Mouse (Mus musculus) heart, embryonic 11.5 days (tissue): Measurements from ENCODE around the gene Galnt3. TPM values are rescaled to one million over a fixed set of nuclear protein-coding genes. Genes with fewer than 3 reads are reported as not detected.

Experiments used
- ATAC-seq: fragments of 200-750 bp; cut with Nextera tagmentation; replicated peaks from 2 replicates; pipeline ENCODE4 v1.8.0; 2017; ENCODE audit warnings: moderate library complexity; ENCODE audit not compliant: insufficient number of reproducible peaks, low FRiP score, low TSS enrichment
- H3K27ac ChIP-seq: fragments of 300-500 bp; sonication (generic); 2 replicates; pipeline ENCODE4 v1.5.1; 2014; ENCODE audit warnings: mild to moderate bottlenecking, low read depth, low read length
- H3K27me3 ChIP-seq: fragments of 300-500 bp; sonication (generic); 2 replicates; pipeline ENCODE4 v1.6.1; 2014; ENCODE audit warnings: mild to moderate bottlenecking, low read length, mixed read lengths; ENCODE audit not compliant: control insufficient read depth, insufficient read depth
- H3K36me3 ChIP-seq: fragments of 300-500 bp; sonication (generic); 2 replicates; pipeline ENCODE4 v1.6.1; 2014; ENCODE audit warnings: mild to moderate bottlenecking, low read length, moderate library complexity, mixed read lengths; ENCODE audit not compliant: control insufficient read depth, insufficient read depth
- H3K4me1 ChIP-seq: fragments of 300-500 bp; sonication (generic); 2 replicates; pipeline ENCODE4 v1.6.1; 2014; ENCODE audit warnings: low read length; ENCODE audit not compliant: control insufficient read depth, insufficient read depth
- H3K4me2 ChIP-seq: fragments of 300-500 bp; sonication (generic); 2 replicates; pipeline ENCODE4 v1.6.1; 2014; ENCODE audit warnings: mild to moderate bottlenecking, moderate library complexity
- H3K4me3 ChIP-seq: fragments of 300-500 bp; sonication (generic); 2 replicates; pipeline ENCODE4 v1.5.1; 2014; ENCODE audit warnings: low read depth, low read length
- H3K9ac ChIP-seq: fragments of 300-500 bp; sonication (generic); 2 replicates; pipeline ENCODE4 v1.6.1; 2014; ENCODE audit warnings: mild to moderate bottlenecking, low read depth, low read length, moderate library complexity
- H3K9me3 ChIP-seq: fragments of 300-500 bp; sonication (generic); replicated peaks from 2 replicates; pipeline ENCODE4 v1.6.1; 2016; ENCODE audit warnings: low read length; ENCODE audit not compliant: control insufficient read depth
- WGBS: fragments of 180-500 bp; shearing (Covaris S2); extraction: QIAGEN DNeasy Blood & Tissue Kit; methylation state at CpG from one replicate; pipeline ENCODE4 v1.1.7; 2014; ENCODE audit not compliant: insufficient replicate concordance; 5-methylcytosine and 5-hydroxymethylcytosine counted together
- polyA plus RNA-seq: library from polyadenylated mRNA; unstranded; fragments of >200 nt; fragmentation: Nextera tagmentation; extraction: Ambion mirVana; gene quantifications from 2 replicates; pipeline ENCODE4 v1.2.1, GENCODE M21; 2014

Galnt3 gene
- polyA plus RNA-seq, 1 experiment from 2014 or later, result 0.49 TPM

DNA sequence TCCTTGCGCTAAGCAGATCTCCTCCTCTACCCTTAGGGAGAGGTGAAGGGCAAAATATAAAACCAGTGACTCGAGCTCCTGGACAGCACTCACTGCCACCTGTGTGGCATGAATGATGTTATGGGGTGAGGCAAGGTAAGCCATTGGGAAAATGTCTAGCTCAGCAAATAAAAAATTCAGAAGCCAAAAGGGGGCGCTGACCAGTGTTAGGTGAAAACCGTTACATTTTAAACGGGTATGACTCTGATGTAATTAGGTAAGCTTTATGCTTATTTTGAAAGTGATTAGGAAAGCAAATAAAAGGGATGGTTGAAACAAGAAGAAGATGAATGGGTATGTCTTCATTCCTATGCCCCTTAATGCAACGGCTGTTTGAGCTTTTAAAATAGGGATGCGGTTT is 24.6 kb downstream of the Galnt3 start:
- Histone ChIP-seq H3K4me2 (no peak overlapping the region), H3K9ac (no peak overlapping the region), H3K27ac (no peak overlapping the region), H3K36me3 (no peaks in the 10 kb centered on the region), H3K9me3 (no peaks in the 10 kb centered on the region), H3K4me1 (no peaks in the 10 kb centered on the region), H3K27me3 (no peaks in the 10 kb centered on the region), H3K4me3 (no peak overlapping the region)
- WGBS, result 80% methylated on average over 7 of the region's 7 CpGs
- ATAC-seq, result no peak

DNA sequence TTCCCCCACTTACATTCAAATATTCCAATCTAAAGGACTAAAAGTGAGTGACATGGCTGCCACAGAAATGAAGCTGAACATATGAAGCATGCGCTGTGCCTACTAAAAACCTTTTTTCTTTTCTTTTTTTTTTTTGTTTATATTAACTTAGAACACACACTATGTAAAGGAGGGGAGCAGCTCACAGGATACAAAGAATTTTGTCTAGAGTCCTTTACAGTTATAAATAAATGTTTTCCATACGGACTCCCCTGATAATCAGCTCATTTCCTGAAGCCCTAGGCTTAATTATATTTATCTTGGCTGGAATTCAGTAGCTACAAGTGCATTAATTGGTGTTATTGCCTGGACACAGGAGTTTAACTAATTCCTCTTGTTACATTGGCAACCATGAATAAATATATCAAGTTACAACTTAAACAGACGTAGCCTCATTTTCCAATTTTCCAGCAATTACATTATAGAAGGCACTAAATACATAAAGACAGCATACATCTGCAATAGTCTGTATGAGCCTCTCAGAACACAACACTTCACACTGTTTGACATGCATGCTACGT is 30.1 kb downstream of the Galnt3 start:
- Histone ChIP-seq H3K4me1 (no peaks in the 10 kb centered on the region), H3K36me3 (no peaks in the 10 kb centered on the region), H3K4me3 (no peak overlapping the region), H3K9me3 (no peaks in the 10 kb centered on the region), H3K4me2 (no peak overlapping the region), H3K27ac (no peak overlapping the region), H3K9ac (no peak overlapping the region), H3K27me3 (no peaks in the 10 kb centered on the region)
- ATAC-seq, result no peak
- 65% methylated on average over 4 of the region's 4 CpGs for WGBS

DNA sequence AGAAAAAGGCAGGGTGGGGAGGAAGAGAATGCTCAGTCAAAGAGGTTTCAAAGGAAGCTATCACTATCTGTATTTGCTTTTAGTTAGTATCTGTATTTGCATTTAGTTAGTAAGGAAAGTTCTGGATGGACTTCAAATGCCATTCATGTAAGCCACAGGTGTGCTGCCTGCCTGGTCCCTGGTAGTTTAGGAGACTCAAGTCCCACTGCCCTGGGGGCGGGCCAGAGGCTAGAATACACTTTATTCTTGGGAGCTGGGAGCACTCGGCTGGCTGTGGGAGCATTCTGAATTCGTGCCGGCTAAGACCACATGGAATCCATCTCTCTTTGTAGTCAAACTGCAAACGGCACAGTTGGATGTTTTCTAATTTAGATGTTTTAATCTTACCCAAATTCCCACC is 33.5 kb downstream of the Galnt3 start:
- no peak for ATAC-seq
- Histone ChIP-seq H3K9me3 (no peaks in the 10 kb centered on the region), H3K36me3 (no peaks in the 10 kb centered on the region), H3K27ac (no peak overlapping the region), H3K9ac (no peak overlapping the region), H3K27me3 (no peaks in the 10 kb centered on the region), H3K4me2 (no peak overlapping the region), H3K4me1 (no peaks in the 10 kb centered on the region), H3K4me3 (no peak overlapping the region)
- 50% methylated on average over 5 of the region's 5 CpGs for WGBS

DNA sequence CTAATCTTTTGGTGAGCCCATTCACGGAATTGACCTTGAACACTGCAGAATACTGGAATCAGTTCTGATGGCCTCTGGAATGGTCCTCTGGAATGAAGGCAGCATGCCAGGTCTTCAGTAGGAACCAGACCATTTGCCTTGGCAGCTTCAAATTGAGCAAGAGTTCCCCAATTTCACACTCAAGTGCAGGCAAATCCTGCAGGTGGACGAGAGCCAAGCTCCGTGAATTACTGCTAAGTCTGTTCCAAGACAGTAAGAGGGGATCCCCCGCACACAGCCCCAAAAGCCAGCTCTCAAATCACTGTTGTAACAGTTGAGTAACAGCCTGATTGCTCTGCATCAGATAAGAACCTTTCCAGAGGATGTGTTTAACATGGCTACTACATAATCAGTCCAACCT is 42.9 kb downstream of the Galnt3 start:
- ATAC-seq, result no peak
- Histone ChIP-seq H3K4me1 (no peaks in the 10 kb centered on the region), H3K4me3 (no peak overlapping the region), H3K4me2 (no peak overlapping the region), H3K27ac (no peak overlapping the region), H3K9me3 (no peaks in the 10 kb centered on the region; the same call in 1 of the 2 replicates), H3K36me3 (no peaks in the 10 kb centered on the region), H3K27me3 (no peaks in the 10 kb centered on the region), H3K9ac (no peak overlapping the region)
- WGBS, result 69% methylated on average over 4 of the region's 4 CpGs

DNA sequence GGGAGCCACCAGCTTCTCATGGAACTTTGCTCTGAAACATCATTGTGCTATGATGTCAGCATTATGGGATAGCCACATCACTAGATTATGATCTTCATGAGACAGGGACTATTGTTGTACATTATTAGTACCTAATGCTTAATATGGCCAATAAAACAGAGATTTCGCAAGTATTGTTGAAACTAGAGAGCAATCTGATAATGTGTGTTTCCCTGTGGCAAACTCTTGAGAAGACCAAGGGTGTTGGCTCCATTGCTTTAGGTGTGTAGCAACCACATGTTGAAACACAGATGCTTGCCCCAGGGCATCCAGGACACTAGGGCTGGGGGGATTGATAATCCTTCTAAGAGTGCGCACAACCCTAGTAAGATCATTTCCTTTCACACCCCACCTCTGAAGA is 44.1 kb downstream of the Galnt3 start:
- Histone ChIP-seq H3K27ac (no peak overlapping the region), H3K36me3 (no peaks in the 10 kb centered on the region), H3K9me3 (no peaks in the 10 kb centered on the region; the same call in 1 of the 2 replicates), H3K9ac (no peak overlapping the region), H3K4me1 (no peaks in the 10 kb centered on the region), H3K27me3 (no peaks in the 10 kb centered on the region), H3K4me2 (no peak overlapping the region), H3K4me3 (no peak overlapping the region)
- no peak for ATAC-seq
- 89% methylated on average over 2 of the region's 2 CpGs for WGBS

DNA sequence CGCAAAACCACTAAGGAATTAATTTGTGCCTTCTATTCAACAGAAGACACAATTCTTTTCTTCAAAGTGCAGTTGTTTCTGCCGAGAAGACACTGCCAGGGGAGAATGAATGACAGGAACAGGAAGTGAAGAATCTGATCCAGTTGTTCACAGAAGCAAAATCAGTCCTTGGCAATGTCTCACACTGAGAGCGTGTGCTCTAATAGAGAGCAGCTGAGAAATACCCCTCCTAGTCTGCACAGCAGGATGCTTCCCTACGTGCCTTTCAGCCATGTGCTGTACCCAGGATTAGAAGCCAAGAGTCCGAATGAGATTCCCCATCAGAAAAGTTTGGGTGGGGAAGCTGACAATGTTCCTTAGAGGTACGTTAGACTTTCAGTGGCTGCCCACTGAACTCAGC is 55.3 kb downstream of the Galnt3 start:
- Histone ChIP-seq H3K27ac (no peak overlapping the region), H3K9ac (no peak overlapping the region), H3K4me1 (no peaks in the 10 kb centered on the region), H3K4me3 (no peak overlapping the region), H3K27me3 (no peaks in the 10 kb centered on the region), H3K36me3 (no peaks in the 10 kb centered on the region), H3K9me3 (no peaks in the 10 kb centered on the region), H3K4me2 (no peak overlapping the region)
- no peak for ATAC-seq
- 40% methylated on average over 6 of the region's 6 CpGs for WGBS

DNA sequence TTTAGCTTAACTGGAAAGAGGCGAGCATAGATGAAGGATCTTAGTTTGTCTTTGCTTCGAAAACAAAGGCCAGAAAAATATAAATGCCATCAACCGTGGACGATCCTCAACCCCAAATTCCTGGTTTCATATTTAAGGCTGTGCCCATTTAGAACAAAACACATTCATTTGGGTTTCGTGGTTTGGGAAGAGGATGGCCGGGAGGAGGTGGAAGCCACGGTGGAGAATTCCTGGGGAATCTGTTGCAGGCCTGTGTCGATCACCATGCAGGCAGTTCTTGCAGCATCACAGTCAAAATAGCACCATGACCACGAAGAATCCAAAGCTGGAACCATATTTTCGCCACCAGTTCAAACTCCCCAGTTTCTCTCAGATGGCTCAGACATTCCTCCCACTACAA is 61.5 kb downstream of the Galnt3 start:
- WGBS, result 82% methylated on average over 10 of the region's 10 CpGs

DNA sequence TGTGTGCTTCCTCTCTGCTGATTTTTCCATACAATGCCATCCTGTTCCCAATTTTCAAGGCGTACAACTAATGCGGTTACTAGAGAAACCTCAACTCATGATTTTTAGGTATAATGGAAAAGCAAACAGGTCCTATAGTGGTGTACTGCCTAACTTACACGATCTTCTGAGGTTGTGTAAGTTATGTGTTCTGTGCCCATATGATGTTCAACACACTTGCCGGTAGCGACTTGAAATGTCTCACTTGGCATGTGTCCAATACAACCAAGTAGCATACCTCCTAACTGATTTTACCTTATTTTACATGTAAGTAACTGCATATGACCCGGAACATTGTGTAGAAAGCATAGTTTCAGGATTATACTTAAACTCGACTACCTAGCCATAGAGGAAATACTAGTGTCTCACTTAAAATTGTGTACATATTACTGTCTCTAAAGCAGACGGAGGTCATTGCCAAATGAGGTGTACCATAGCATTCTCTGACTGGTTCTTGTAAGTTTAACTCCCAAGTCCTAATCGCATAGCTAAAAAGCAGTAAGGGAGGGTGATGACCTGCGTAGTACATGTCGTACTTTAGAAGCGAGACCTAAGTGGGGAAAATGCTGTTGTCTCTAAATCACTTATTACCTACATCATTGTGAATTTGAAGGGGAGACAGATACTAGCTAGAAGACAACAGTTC is 80.2 kb downstream of the Galnt3 start:
- no peaks in the 10 kb centered on the region for H3K27me3 ChIP-seq
- no peaks in the 10 kb centered on the region for H3K36me3 ChIP-seq
- no peaks in the 10 kb centered on the region for H3K9me3 ChIP-seq
- H3K4me3 ChIP-seq, result no peak overlapping the region
- no peak for ATAC-seq
- H3K27ac ChIP-seq, result no peak overlapping the region
- no peaks in the 10 kb centered on the region for H3K4me1 ChIP-seq
- 88% methylated on average over 12 of the region's 12 CpGs for WGBS
- no peak overlapping the region for H3K9ac ChIP-seq
- no peak overlapping the region for H3K4me2 ChIP-seq

More for the DNA sequence above, 61.5 kb downstream of the Galnt3 start:
- H3K27ac ChIP-seq, result no peak overlapping the region
- no peaks in the 10 kb centered on the region for H3K36me3 ChIP-seq
- no peaks in the 10 kb centered on the region for H3K4me1 ChIP-seq
- H3K9me3 ChIP-seq, result no peaks in the 10 kb centered on the region
- H3K27me3 ChIP-seq, result no peaks in the 10 kb centered on the region
- H3K9ac ChIP-seq, result no peak overlapping the region
- no peak for ATAC-seq
- H3K4me3 ChIP-seq, result no peak overlapping the region
- H3K4me2 ChIP-seq, result no peak overlapping the region
